Mouse (Mus musculus) liver, embryonic 14 days (tissue): ENCODE results near the gene Cdkn2d. TPM values are rescaled to one million over a fixed set of nuclear protein-coding genes. Genes with fewer than 3 reads are reported as not detected.

Experiments
- polyA plus RNA-seq: library from polyadenylated mRNA; depleted of rRNA; stranded (reverse); fragments of >200 nt; gene quantifications from 2 replicates; pipeline ENCODE4 v1.2.3, GENCODE M21; 2012; rRNA removed

Gene Cdkn2d
- polyA plus RNA-seq, result 59.2 and 67.8 TPM in 2 replicates

GRCm38 (mm10) chr9:21291022-21291787 lies at the start of gene Cdkn2d:
Cdkn2d (minus strand) TSS chr9:21291407.

GRCm38 (mm10) chr9:21320619-21321512 lies 29.7 kb upstream of the Cdkn2d start, which contains the start of gene Slc44a2:
Slc44a2 (plus strand) TSS chr9:21320698.

GRCm38 (mm10) chr9:21312134-21312533 lies 20.9 kb upstream of the Cdkn2d start, which contains the start of gene Ap1m2:
Ap1m2 (minus strand) TSS chr9:21312337.

GRCm38 (mm10) chr9:21287571-21288402 lies 3.4 kb downstream of the Cdkn2d start, which contains the start of gene Kri1:
Kri1 (minus strand) TSS chr9:21287969.

GRCm38 (mm10) chr9:21265000-21265561 lies 26.1 kb downstream of the Cdkn2d start, which contains the start of gene Atg4d:
Atg4d (plus strand) TSS chr9:21265293.

GRCm38 (mm10) chr9:21248326-21248725 lies 42.9 kb downstream of the Cdkn2d start, which contains the start of gene S1pr5:
S1pr5 (minus strand) TSS chr9:21248443.

GRCm38 (mm10) chr9:21238733-21239464 lies 52.3 kb downstream of the Cdkn2d start, which contains the start of gene Keap1:
Keap1 (minus strand) TSS chr9:21239361.

Other genes with a start within 250 kb of the Cdkn2d start
- gene Zglp1, start 224.3 kb downstream of the Cdkn2d start, polyA plus RNA-seq, result 0.27 and 0.32 TPM in 2 replicates
- 0.67 and 0.93 TPM in 2 replicates for gene Gm49373, start 218.3 kb downstream of the Cdkn2d start, polyA plus RNA-seq
- gene Fdx1l, start 217.8 kb downstream of the Cdkn2d start, polyA plus RNA-seq, result 29.7 and 29.8 TPM in 2 replicates
- gene Gm38431, start 199.4 kb downstream of the Cdkn2d start, polyA plus RNA-seq, result 2.7 and 2.9 TPM in 2 replicates
- 17.5 and 22.6 TPM in 2 replicates for gene Raver1, start 199.4 kb downstream of the Cdkn2d start, polyA plus RNA-seq
- gene Tyk2, start 160.2 kb downstream of the Cdkn2d start, polyA plus RNA-seq, result 5.0 and 6.0 TPM in 2 replicates
- gene Cdc37, start 141.4 kb downstream of the Cdkn2d start, polyA plus RNA-seq, result 135 and 139 TPM in 2 replicates
- 0.89 and 1.4 TPM in 2 replicates for gene Pde4a, start 125.7 kb downstream of the Cdkn2d start, polyA plus RNA-seq
- 12.4 and 14.5 TPM in 2 replicates for gene Keap1, start 52.0 kb downstream of the Cdkn2d start, polyA plus RNA-seq
- 0.05 and 0.06 TPM in 2 replicates for gene S1pr5, start 43.0 kb downstream of the Cdkn2d start, polyA plus RNA-seq
- 30.6 and 38.4 TPM in 2 replicates for gene Atg4d, start 26.1 kb downstream of the Cdkn2d start, polyA plus RNA-seq
- 20.3 and 23.3 TPM in 2 replicates for gene Kri1, start 3.4 kb downstream of the Cdkn2d start, polyA plus RNA-seq
- gene Ap1m2, start 20.9 kb upstream of the Cdkn2d start, polyA plus RNA-seq, result 0.08 and 0.14 TPM in 2 replicates
- gene Slc44a2, start 29.3 kb upstream of the Cdkn2d start, polyA plus RNA-seq, result 10.5 TPM in 2 replicates
- 28.1 and 29.4 TPM in 2 replicates for gene Ilf3, start 76.5 kb upstream of the Cdkn2d start, polyA plus RNA-seq
- 23.1 and 23.5 TPM in 2 replicates for gene Qtrt1, start 120.4 kb upstream of the Cdkn2d start, polyA plus RNA-seq
- gene Dnm2, start 133.5 kb upstream of the Cdkn2d start, polyA plus RNA-seq, result 30.6 and 33.1 TPM in 2 replicates
- gene Tmed1, start 218.8 kb upstream of the Cdkn2d start, polyA plus RNA-seq, result 16.4 and 18.0 TPM in 2 replicates
- 4.9 and 6.6 TPM in 2 replicates for gene AB124611, start 234.8 kb upstream of the Cdkn2d start, polyA plus RNA-seq